Mouse (Mus musculus) adipocyte (in vitro differentiated cells): ENCODE data around the gene Krt18.

Experiments
- DNase-seq: peaks from one replicate; pipeline ENCODE4 v3.0.0-alpha.2; 2016; ENCODE audit warnings: low spot score

Gene Krt18

GRCm38 (mm10) chr15:102010569-102011245, 17.3 kb upstream of the Krt18 start:
- peak; percentile 73 for DNase-seq

- no peak for DNase-seq
Observed at GRCm38 (mm10) chr15:102012260-102012765, 15.7 kb upstream of the Krt18 start.

- peak; percentile 76 for DNase-seq
Observed at GRCm38 (mm10) chr15:102013651-102014050, 14.3 kb upstream of the Krt18 start.

GRCm38 (mm10) chr15:102014848-102015247, 13.1 kb upstream of the Krt18 start:
- no peak for DNase-seq

GRCm38 (mm10) chr15:102016096-102016495, 11.9 kb upstream of the Krt18 start:
- DNase-seq = no peak

GRCm38 (mm10) chr15:102016787-102017186, 11.2 kb upstream of the Krt18 start:
- DNase-seq = no peak

GRCm38 (mm10) chr15:102017918-102018463, 10.0 kb upstream of the Krt18 start:
- peak; percentile 75 for DNase-seq

- DNase-seq = peak; percentile 81
Observed at GRCm38 (mm10) chr15:102022481-102022880, 5.5 kb upstream of the Krt18 start.

- DNase-seq = peak; percentile 84
Observed at GRCm38 (mm10) chr15:102023888-102024287, 4.1 kb upstream of the Krt18 start.

- no peak for DNase-seq
Observed at GRCm38 (mm10) chr15:102025136-102025872, 2.7 kb upstream of the Krt18 start.

GRCm38 (mm10) chr15:102026430-102026829, 1.6 kb upstream of the Krt18 start:
- no peak for DNase-seq

GRCm38 (mm10) chr15:102034121-102035053, 6.4 kb downstream of the Krt18 start:
- DNase-seq = no peak

- no peak for DNase-seq
Observed at GRCm38 (mm10) chr15:102040277-102040676, 12.3 kb downstream of the Krt18 start.

GRCm38 (mm10) chr15:102041951-102042350, 14.0 kb downstream of the Krt18 start:
- no peak for DNase-seq

- no peak for DNase-seq
Observed at GRCm38 (mm10) chr15:102044745-102045144, 16.8 kb downstream of the Krt18 start.

- DNase-seq = no peak
Observed at GRCm38 (mm10) chr15:102045691-102046090, 17.7 kb downstream of the Krt18 start.

- peak; percentile 84 for DNase-seq
Observed at GRCm38 (mm10) chr15:102048006-102048405, 20.0 kb downstream of the Krt18 start.

GRCm38 (mm10) chr15:102049871-102050270, 21.9 kb downstream of the Krt18 start:
- peak; percentile 89 for DNase-seq

GRCm38 (mm10) chr15:102051920-102052683, 24.1 kb downstream of the Krt18 start:
- no peak for DNase-seq

GRCm38 (mm10) chr15:102056495-102057174, 28.7 kb downstream of the Krt18 start:
- no peak for DNase-seq
